Mouse (Mus musculus) adrenal gland, adult 18-20 months (tissue): ENCODE data around the gene AC124502.3. TPM values are rescaled to one million over a fixed set of nuclear protein-coding genes. Genes with fewer than 3 reads are reported as not detected.
"Not testable (repeated sequence)": the region's sequence is repeated elsewhere in the genome, so short reads cannot be mapped to it uniquely, and the experiment has no call there.

Source experiments
- DNase-seq, 2 experiments: peaks; one replicate each; pipeline ENCODE4 v3.0.0; 2021 to 2022; ENCODE audit warnings: low spot score in 2 of 2
- total RNA-seq, 2 experiments: library from RNA; stranded (reverse); gene quantifications; 1 replicate in 1 of 2; 2 replicates in 1 of 2; pipeline ENCODE4 v1.2.3; 2021

AC124502.3 gene
- total RNA-seq, 2 experiments from 2014 or later = 0.73 to 1.5 TPM

- DNase-seq = no peak
Measured at GRCm38 (mm10) chr19:5079279-5079678, 40.6 kb downstream of the AC124502.3 start.

GRCm38 (mm10) chr19:5082005-5082404 is 43.3 kb downstream of the AC124502.3 start:
- DNase-seq = no peak

GRCm38 (mm10) chr19:5082596-5082995 is 43.9 kb downstream of the AC124502.3 start:
- DNase-seq = no peak

- no peak for DNase-seq
Measured at GRCm38 (mm10) chr19:5083961-5084833, 45.5 kb downstream of the AC124502.3 start.

- DNase-seq = no peak
Measured at GRCm38 (mm10) chr19:5084834-5085144, 46.1 kb downstream of the AC124502.3 start.

- peak; percentile 56 for DNase-seq
Measured at GRCm38 (mm10) chr19:5085145-5085863, 46.6 kb downstream of the AC124502.3 start, which contains the start of gene Tmem151a. TSS of gene Tmem151a (minus strand) at chr19:5085531.

- DNase-seq = not testable (repeated sequence)
Measured at GRCm38 (mm10) chr19:5086533-5086932, 47.8 kb downstream of the AC124502.3 start.

GRCm38 (mm10) chr19:5087884-5088728 is 49.4 kb downstream of the AC124502.3 start, which contains the start of gene Yif1a:
TSS of gene Yif1a (plus strand) at chr19:5088538.
- peak; percentile 89 to 90 for DNase-seq

GRCm38 (mm10) chr19:5089324-5089723 is 50.6 kb downstream of the AC124502.3 start:
- DNase-seq = no peak

- DNase-seq = no peak
Measured at GRCm38 (mm10) chr19:5092083-5092482, 53.4 kb downstream of the AC124502.3 start.

GRCm38 (mm10) chr19:5093481-5094242 is 55.0 kb downstream of the AC124502.3 start:
- no peak for DNase-seq

GRCm38 (mm10) chr19:5094243-5094632 is 55.5 kb downstream of the AC124502.3 start:
- DNase-seq = peak; percentile 89 to 92

- DNase-seq = no peak
Measured at GRCm38 (mm10) chr19:5094746-5095417, 56.2 kb downstream of the AC124502.3 start.

GRCm38 (mm10) chr19:5095887-5096474 is 57.3 kb downstream of the AC124502.3 start:
- no peak for DNase-seq

GRCm38 (mm10) chr19:5097521-5098362 is 59.1 kb downstream of the AC124502.3 start:
- DNase-seq = no peak

- DNase-seq = peak; percentile 63 to 67
Measured at GRCm38 (mm10) chr19:5098363-5099143, 59.9 kb downstream of the AC124502.3 start, which contains the start of gene Cnih2. TSS of gene Cnih2 (minus strand) at chr19:5098521.
